Mouse (Mus musculus) embryonic facial prominence, embryonic 13.5 days (tissue): ENCODE data around the gene Mkrn2. TPM values are rescaled to one million over a fixed set of nuclear protein-coding genes. Genes with fewer than 3 reads are reported as not detected.

Experiments used
- ATAC-seq: fragments of 200-750 bp; cut with Nextera tagmentation; 2 replicates; pipeline ENCODE4 v1.8.0; 2017; ENCODE audit warnings: low read depth; ENCODE audit not compliant: insufficient number of reproducible peaks, insufficient read depth, low FRiP score, low TSS enrichment
- H3K27ac ChIP-seq: fragments of 300-500 bp; sonication (generic); 2 replicates; pipeline ENCODE4 v1.5.1; 2015; ENCODE audit warnings: moderate library complexity, mild to moderate bottlenecking, inconsistent platforms
- H3K27me3 ChIP-seq: fragments of 300-500 bp; sonication (generic); 2 replicates; pipeline ENCODE4 v1.6.1; 2015; ENCODE audit warnings: mild to moderate bottlenecking, inconsistent platforms
- H3K36me3 ChIP-seq: fragments of 300-500 bp; sonication (generic); 2 replicates; pipeline ENCODE4 v1.6.1; 2015; ENCODE audit warnings: mild to moderate bottlenecking, inconsistent platforms
- H3K4me1 ChIP-seq: fragments of 300-500 bp; sonication (generic); 2 replicates; pipeline ENCODE4 v1.6.1; 2015; ENCODE audit warnings: inconsistent platforms
- H3K4me2 ChIP-seq: fragments of 300-500 bp; sonication (generic); 2 replicates; pipeline ENCODE4 v1.6.1; 2015; ENCODE audit warnings: moderate library complexity, mild to moderate bottlenecking, inconsistent platforms
- H3K4me3 ChIP-seq: fragments of 300-500 bp; sonication (generic); 2 replicates; pipeline ENCODE4 v1.5.1; 2015; ENCODE audit warnings: mild to moderate bottlenecking, inconsistent platforms
- H3K9ac ChIP-seq: fragments of 300-500 bp; sonication (generic); 2 replicates; pipeline ENCODE4 v1.6.1; 2015; ENCODE audit warnings: mild to moderate bottlenecking, inconsistent platforms
- H3K9me3 ChIP-seq: fragments of 300-500 bp; sonication (generic); 2 replicates; pipeline ENCODE4 v1.6.1; 2016; ENCODE audit warnings: inconsistent platforms
- WGBS: fragments of 180-500 bp; shearing (Covaris S2); methylation state at CpG from one replicate; pipeline ENCODE4 v1.1.7; 2015; ENCODE audit warnings: mixed read lengths; 5-methylcytosine and 5-hydroxymethylcytosine counted together
- polyA plus RNA-seq: library from polyadenylated mRNA; unstranded; fragments of >200 nt; fragmentation: Nextera tagmentation; extraction: Ambion mirVana; gene quantifications from 2 replicates; pipeline ENCODE4 v1.2.1, GENCODE M21; 2015

Gene Mkrn2
- polyA plus RNA-seq, 1 experiment from 2014 or later, result 25.3 TPM

DNA sequence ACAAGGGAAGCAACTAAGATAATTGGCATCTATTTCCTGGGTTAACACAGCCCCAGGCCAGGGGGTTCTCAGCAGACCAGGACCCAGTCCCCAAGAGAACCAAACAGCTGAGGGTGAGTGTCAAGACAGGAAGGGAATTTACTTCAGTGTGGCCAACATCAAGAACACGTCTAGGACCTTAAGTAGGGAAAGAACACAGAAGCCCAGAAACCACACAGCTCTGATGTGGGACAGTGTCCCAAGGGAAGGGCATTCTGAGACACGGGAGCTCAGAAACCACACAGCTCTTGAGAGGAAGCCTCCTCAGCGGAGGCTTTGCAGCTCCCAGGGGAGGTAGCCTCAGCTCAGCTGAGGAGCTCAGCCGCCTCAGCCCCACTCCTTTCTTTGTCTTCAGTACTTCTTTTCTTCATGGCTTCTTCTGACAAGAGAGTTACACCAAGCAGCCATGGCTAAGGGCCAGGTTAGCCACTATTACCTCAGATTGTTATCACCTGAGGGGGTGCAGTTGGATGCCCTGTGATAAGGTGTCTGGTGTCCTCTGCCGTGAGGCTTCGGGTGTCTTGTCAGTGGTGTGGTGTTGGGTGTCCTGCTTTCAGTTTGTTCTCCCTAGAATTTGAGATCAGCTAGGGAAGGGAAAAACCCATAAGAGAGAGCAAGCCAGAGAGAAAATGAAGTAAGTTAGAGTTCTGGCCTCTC, 18.1 kb upstream of the Mkrn2 start:
- H3K27me3 ChIP-seq, result no peaks in the 10 kb centered on the region
- 70% methylated on average over 6 of the region's 6 CpGs for WGBS
- H3K4me3 ChIP-seq, result no peak overlapping the region
- no peak overlapping the region for H3K4me2 ChIP-seq
- H3K9ac ChIP-seq, result no peak overlapping the region
- no peak overlapping the region for H3K27ac ChIP-seq
- no peak for ATAC-seq
- no peaks in the 10 kb centered on the region for H3K4me1 ChIP-seq
- H3K36me3 ChIP-seq, result peaks cover 17% of the 10 kb centered on the region
- H3K9me3 ChIP-seq, result no peaks in the 10 kb centered on the region

DNA sequence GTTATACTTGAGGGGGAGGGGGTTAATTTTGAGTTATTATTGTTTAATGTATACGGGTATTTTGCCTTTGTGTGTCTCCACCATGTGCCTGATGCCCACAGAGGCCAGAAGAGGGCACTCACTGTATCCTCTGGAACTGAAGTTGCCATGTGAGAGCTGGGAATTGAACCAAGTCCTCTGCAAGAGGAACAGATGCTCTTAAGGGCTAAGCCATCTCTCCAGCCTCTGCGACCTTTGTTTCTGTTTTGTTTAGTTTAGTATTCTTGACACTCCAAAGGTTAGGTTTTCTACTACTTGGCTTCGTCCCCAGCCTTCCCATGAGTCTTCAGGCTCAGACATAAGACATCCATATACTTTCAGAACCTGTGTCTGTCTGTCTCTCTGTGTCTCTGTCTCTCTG, 17.5 kb upstream of the Mkrn2 start:
- Histone ChIP-seq H3K4me1 (no peaks in the 10 kb centered on the region), H3K4me2 (no peak overlapping the region), H3K36me3 (peaks cover 11% of the 10 kb centered on the region; the same call in 1 of the 2 replicates), H3K27ac (no peak overlapping the region), H3K9me3 (no peaks in the 10 kb centered on the region), H3K4me3 (no peak overlapping the region), H3K9ac (no peak overlapping the region), H3K27me3 (no peaks in the 10 kb centered on the region)
- WGBS, result 71% methylated on average over 3 of the region's 3 CpGs
- ATAC-seq, result no peak

DNA sequence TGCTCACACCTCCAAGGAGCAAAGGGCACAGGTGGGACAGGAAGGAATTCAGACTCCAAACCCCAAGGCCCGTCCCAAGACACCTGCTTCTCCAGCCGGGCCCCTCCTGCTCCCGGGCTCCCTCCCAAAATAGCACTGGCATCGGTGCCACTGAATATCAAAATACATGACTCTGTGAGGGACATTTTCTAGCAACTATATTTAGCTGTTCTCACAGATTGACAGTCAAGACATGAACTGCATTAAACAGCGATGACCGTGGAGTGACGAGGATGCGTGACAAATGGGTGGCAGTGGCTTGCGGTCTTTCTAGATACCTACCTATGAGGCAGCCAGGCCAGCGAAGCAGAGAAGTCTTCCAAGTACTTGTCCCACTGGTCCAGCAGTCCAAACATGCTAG, 15.4 kb upstream of the Mkrn2 start:
- Histone ChIP-seq H3K27me3 (no peaks in the 10 kb centered on the region), H3K9ac (no peak overlapping the region), H3K4me3 (no peak overlapping the region), H3K4me2 (no peak overlapping the region), H3K4me1 (no peaks in the 10 kb centered on the region), H3K27ac (no peak overlapping the region), H3K36me3 (peaks cover 5% of the 10 kb centered on the region; the same call in 1 of the 2 replicates), H3K9me3 (no peaks in the 10 kb centered on the region)
- WGBS, result 86% methylated on average over 10 of the region's 10 CpGs
- no peak for ATAC-seq

DNA sequence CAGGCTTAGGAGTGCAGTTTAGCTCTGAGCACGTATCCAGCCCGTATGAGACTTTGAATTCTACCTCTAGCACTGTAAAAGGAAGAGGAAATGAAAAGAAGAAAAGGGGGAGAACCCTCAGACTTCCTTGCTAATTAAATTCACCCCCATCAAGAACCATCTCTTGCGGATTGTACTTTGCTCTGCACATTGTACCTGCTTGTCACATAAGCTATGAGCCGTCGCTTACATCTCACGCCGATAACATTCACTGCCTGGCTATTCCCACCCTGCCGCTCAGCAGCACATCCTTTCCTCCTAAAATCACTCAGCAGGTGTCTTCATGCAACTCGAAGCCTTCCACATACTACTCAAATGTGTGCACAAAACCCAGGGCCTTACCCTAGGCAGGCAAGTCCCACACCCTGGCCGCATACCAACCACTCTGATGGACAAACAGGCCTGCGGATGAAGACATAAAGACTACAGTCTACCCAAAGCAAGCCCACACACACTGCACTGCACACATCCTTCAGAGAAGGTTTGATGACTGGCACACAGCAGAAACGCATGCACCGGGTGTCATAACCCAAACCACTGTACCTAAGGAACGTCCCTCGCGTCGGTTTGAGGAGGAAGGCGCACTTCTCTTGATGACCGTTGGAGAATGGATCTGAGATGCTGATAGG, 9.9 kb upstream of the Mkrn2 start:
- no peak for ATAC-seq
- Histone ChIP-seq H3K27ac (no peak overlapping the region), H3K9me3 (no peaks in the 10 kb centered on the region), H3K4me3 (no peak overlapping the region), H3K36me3 (no peaks in the 10 kb centered on the region), H3K4me1 (peaks cover 5% of the 10 kb centered on the region; the same call in 1 of the 2 replicates), H3K9ac (no peak overlapping the region), H3K4me2 (no peak overlapping the region), H3K27me3 (no peaks in the 10 kb centered on the region)
- WGBS, result 86% methylated on average over 19 of the region's 19 CpGs

DNA sequence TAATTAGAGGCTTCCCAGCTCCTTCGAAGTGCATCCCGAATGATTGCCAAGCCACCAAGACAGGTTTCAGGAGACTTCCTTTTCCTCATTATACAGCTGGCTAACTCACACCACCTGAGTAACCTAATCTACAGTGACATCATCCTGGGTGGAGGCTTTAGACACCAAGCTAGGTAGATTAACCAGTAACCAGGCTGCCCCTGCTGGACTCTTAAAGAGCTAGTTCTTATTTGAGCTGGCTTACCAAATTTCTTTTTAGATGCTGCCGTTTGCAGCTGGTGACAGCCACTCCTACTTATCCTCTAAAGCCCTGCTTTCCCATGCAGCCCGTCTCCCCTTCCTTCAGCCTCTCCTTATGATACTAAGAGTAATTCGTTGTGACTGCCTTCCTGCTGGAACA, 9.2 kb upstream of the Mkrn2 start, which contains the start of gene Mkrn2os:
Gene Mkrn2os, minus strand, starts transcription at position 119 of the 400 bp plus-strand sequence.
- ATAC-seq, result no peak
- Histone ChIP-seq H3K27me3 (no peaks in the 10 kb centered on the region), H3K4me3 (no peak within 1 kb of the TSS), H3K27ac (no peak within 1 kb of the TSS), H3K9me3 (no peaks in the 10 kb centered on the region), H3K4me1 (peaks cover 5% of the 10 kb centered on the region; the same call in 1 of the 2 replicates), H3K9ac (0 out of 2 replicates have a peak within 1 kb of the TSS, but pooled peaks have one; percentile 21), H3K4me2 (no peak within 1 kb of the TSS), H3K36me3 (no peaks in the 10 kb centered on the region)
- WGBS, result 32% methylated on average over 5 of the region's 5 CpGs

DNA sequence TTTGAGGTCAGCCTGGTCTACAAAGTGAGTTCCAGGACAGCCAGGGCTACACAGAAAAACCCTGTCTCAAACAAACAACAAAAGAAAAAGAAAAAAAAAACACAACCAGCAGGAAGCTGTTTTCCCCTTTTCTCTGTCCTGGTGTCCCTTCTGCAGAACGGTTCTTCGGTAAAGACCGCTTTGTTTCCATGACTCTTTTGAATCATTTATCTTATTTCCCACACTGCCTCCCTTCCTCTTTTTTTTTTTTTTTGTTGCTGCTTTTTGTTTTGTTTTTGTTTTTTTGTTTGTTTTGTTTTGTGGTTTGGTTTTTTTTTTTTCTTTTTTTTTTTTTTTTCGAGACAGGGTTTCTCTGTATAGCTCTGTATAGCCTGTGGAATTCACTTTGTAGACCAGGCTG, 8.4 kb upstream of the Mkrn2 start:
- Histone ChIP-seq H3K27ac (no peak overlapping the region), H3K4me3 (no peak overlapping the region), H3K9ac (no peak overlapping the region), H3K36me3 (no peaks in the 10 kb centered on the region), H3K27me3 (no peaks in the 10 kb centered on the region), H3K4me1 (peaks cover 5% of the 10 kb centered on the region; the same call in 1 of the 2 replicates), H3K9me3 (no peaks in the 10 kb centered on the region), H3K4me2 (no peak overlapping the region)
- 77% methylated on average over 4 of the region's 4 CpGs for WGBS
- ATAC-seq, result no peak

DNA sequence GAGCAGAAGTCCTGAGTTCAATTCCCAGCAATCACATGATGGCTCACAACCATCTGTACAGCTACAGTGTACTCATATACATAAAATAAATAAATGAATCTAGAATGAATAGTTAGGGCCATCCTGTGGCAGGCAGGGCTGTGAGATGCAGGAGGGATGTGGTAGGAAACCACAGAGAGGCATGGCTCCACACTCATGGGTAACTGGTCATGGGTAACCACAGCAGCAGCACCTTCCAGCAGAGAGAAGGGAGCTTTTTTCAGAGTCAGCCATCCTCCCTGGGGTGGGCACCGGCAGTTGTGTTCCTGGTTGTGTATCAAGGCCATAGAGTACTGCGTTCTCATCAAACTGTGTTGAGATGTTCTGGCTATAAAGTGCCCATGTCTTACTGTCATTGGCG, 7.2 kb upstream of the Mkrn2 start:
- ATAC-seq, result no peak
- H3K9me3 ChIP-seq, result no peaks in the 10 kb centered on the region
- peaks cover 5% of the 10 kb centered on the region; the same call in 1 of the 2 replicates for H3K4me1 ChIP-seq
- no peaks in the 10 kb centered on the region for H3K36me3 ChIP-seq
- H3K9ac ChIP-seq, result no peak overlapping the region
- no peaks in the 10 kb centered on the region for H3K27me3 ChIP-seq
- H3K27ac ChIP-seq, result no peak overlapping the region
- 81% methylated on average over 3 of the region's 3 CpGs for WGBS
- no peak overlapping the region for H3K4me3 ChIP-seq
- H3K4me2 ChIP-seq, result no peak overlapping the region

DNA sequence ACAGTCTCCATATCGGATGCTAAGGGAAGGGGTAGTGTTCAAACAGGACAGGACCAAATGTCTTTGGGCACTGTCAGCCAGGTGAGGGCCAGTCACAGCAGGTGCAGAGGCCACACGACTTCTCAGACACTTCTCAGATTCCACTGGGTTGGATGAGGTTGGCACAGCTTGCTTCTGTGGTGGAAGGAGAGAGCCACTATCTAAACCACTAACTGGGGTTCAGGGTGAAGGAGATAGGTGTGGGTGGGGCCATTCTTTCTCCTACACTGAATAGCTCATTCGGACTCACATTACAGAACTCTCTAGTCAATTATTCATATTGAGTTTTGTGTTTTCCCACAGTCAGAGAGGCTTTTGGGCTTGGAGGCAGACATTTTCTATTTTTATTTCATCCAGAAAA, 6.0 kb upstream of the Mkrn2 start:
- Histone ChIP-seq H3K9me3 (no peaks in the 10 kb centered on the region), H3K27me3 (no peaks in the 10 kb centered on the region), H3K9ac (no peak overlapping the region), H3K4me1 (peaks cover 5% of the 10 kb centered on the region; the same call in 1 of the 2 replicates), H3K27ac (no peak overlapping the region), H3K4me3 (no peak overlapping the region), H3K36me3 (no peaks in the 10 kb centered on the region), H3K4me2 (no peak overlapping the region)
- WGBS, result 62% methylated on average over 3 of the region's 3 CpGs
- no peak for ATAC-seq

DNA sequence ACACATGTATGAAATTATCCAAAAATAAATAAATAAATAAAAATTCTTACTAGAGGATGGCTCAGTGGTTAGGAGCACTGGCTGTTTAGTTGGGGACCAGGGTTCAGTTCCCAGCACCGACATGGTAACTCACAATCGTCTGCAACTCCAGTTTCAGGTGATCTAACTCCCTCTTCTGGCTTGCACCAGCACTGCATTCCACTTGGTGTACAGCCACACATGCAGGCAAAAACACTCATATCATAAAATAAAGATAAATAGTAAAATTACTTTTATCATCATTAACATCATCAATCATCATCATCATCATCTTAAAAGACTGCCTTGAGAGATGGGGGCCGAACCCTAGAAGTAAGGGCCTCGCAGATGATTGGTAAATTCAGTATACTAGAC, 384 bp upstream of the Mkrn2 start:
- Histone ChIP-seq H3K36me3 (peaks cover 15% of the 10 kb centered on the region), H3K9ac (no peak overlapping the region), H3K4me3 (peak overlapping the region; percentile 89), H3K4me2 (peak overlapping the region; percentile 73), H3K27ac (no peak overlapping the region), H3K27me3 (no peaks in the 10 kb centered on the region), H3K4me1 (peaks cover 11% of the 10 kb centered on the region), H3K9me3 (no peaks in the 10 kb centered on the region)
- no peak for ATAC-seq
- 62% methylated on average over 4 of the region's 4 CpGs for WGBS

DNA sequence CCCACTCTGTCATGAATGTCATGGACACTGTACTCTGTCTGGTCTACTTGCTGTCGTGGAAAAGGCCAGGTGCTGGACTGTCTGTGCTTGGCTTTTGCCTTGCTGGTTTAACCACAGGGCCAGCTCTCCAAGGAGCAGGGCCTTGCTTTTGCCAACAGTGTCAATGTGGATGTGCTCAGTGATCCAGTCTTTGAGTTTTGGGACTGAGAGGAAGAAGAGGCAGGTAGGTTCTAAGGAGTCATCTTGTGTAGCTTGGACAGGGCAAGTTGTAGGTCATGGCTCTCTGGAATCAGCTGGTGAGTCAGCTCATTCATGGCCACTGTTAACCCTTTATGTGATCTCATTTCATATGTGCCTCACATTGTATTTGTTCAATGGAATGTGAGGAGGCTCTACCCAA, 4.8 kb downstream of the Mkrn2 start:
- no peaks in the 10 kb centered on the region for H3K27me3 ChIP-seq
- peaks cover 11% of the 10 kb centered on the region for H3K4me1 ChIP-seq
- peaks cover 41% of the 10 kb centered on the region for H3K36me3 ChIP-seq
- WGBS, result 75% methylated on average over 1 of the region's 1 CpGs
- no peak overlapping the region for H3K9ac ChIP-seq
- no peak overlapping the region for H3K27ac ChIP-seq
- no peak overlapping the region for H3K4me2 ChIP-seq
- H3K9me3 ChIP-seq, result no peaks in the 10 kb centered on the region
- no peak for ATAC-seq
- no peak overlapping the region for H3K4me3 ChIP-seq

DNA sequence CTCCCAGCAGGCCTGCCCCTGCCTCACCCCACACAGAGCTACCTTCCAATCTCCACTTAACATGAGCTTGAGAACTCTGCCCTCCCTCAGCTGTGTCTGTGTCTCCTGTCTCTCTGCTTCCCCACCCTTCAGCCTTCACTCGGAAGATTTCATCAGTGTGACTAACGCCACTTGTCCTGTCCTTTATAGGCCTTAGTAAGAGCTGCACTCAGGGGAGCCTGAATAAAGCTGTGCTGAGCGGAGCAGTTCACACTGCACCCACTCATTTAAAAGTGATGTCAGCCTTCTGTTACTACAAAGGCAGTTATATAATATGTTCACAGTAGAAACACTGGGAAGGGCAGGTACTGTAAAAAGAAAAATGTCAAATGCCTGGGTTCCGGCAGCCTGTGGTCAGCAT, 5.7 kb downstream of the Mkrn2 start:
- Histone ChIP-seq H3K4me3 (no peak overlapping the region), H3K27me3 (no peaks in the 10 kb centered on the region), H3K9me3 (no peaks in the 10 kb centered on the region), H3K4me2 (no peak overlapping the region), H3K27ac (no peak overlapping the region), H3K36me3 (peaks cover 49% of the 10 kb centered on the region), H3K4me1 (peaks cover 9% of the 10 kb centered on the region), H3K9ac (no peak overlapping the region)
- 82% methylated on average over 4 of the region's 4 CpGs for WGBS
- no peak for ATAC-seq

DNA sequence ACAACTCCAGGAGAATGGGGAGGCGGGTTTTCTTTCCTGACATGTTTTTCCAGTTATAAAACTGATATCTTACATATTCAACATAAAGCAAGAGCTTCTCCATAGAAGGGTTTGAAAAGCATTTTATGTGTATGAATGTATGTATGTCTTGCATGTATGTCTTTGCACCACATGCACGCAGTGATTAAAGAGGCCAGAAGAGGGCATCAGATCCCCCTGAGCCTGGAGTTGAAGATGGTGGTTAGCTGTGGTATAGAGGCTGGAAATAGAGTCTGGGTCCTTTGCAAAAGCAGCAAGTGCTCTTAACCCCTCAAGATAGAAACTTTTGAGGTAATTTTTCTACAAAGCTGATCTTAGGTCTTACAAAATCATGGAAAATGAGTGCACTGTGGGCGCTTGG, 7.4 kb downstream of the Mkrn2 start:
- Histone ChIP-seq H3K27me3 (no peaks in the 10 kb centered on the region), H3K4me2 (no peak overlapping the region), H3K27ac (no peak overlapping the region), H3K9ac (no peak overlapping the region), H3K4me3 (no peak overlapping the region), H3K4me1 (no peaks in the 10 kb centered on the region), H3K36me3 (peaks cover 64% of the 10 kb centered on the region), H3K9me3 (no peaks in the 10 kb centered on the region)
- WGBS, result 67% methylated on average over 3 of the region's 3 CpGs
- ATAC-seq, result no peak
